Mouse (Mus musculus): Measurements from ENCODE around the gene 6430548M08Rik.

GRCm38 (mm10) chr8:120167136-120167535 lies 53.2 kb downstream of the 6430548M08Rik start:
- TF ChIP-seq POLR2A (IDR thresholded peaks at IDR 0.05; ENCODE audit: insufficient read depth, low read depth, low read length) (no peak), CTCF (IDR thresholded peaks at IDR 0.05) (no peak)

Data from heart, adult 2 months (tissue).